Mouse (Mus musculus) liver, embryonic 12.5 days (tissue): ENCODE measurements around the gene Sgsm1. TPM values are rescaled to one million over a fixed set of nuclear protein-coding genes. Genes with fewer than 3 reads are reported as not detected.
A peak's percentile ranks its signal among the peaks of the same experiment; 100 is the strongest.

Experiments
- ATAC-seq: fragments of 200-750 bp; cut with Nextera tagmentation; 2 replicates; pipeline ENCODE4 v1.8.0; 2017; ENCODE audit warnings: moderate number of reproducible peaks, mild to moderate bottlenecking, moderate library complexity
- H3K27ac ChIP-seq: fragments of 300-500 bp; sonication (generic); 2 replicates; pipeline ENCODE4 v1.5.1; 2016; ENCODE audit warnings: mild to moderate bottlenecking
- H3K27me3 ChIP-seq: fragments of 300-500 bp; sonication (generic); replicated peaks from 2 replicates; pipeline ENCODE4 v1.6.1; 2016; ENCODE audit warnings: mild to moderate bottlenecking, moderate library complexity
- H3K36me3 ChIP-seq: fragments of 300-500 bp; sonication (generic); 2 replicates; pipeline ENCODE4 v1.6.1; 2016; ENCODE audit warnings: mild to moderate bottlenecking, moderate library complexity
- H3K4me1 ChIP-seq: fragments of 300-500 bp; sonication (generic); 2 replicates; pipeline ENCODE4 v1.6.1; 2016
- H3K4me2 ChIP-seq: fragments of 300-500 bp; sonication (generic); 2 replicates; pipeline ENCODE4 v1.6.1; 2016; ENCODE audit warnings: mild to moderate bottlenecking, moderate library complexity
- H3K4me3 ChIP-seq: fragments of 300-500 bp; sonication (generic); 2 replicates; pipeline ENCODE4 v1.5.1; 2016; ENCODE audit warnings: mild to moderate bottlenecking, moderate library complexity
- H3K9ac ChIP-seq: fragments of 300-500 bp; sonication (generic); 2 replicates; pipeline ENCODE4 v1.6.1; 2016; ENCODE audit warnings: mild to moderate bottlenecking, moderate library complexity
- H3K9me3 ChIP-seq: fragments of 300-500 bp; sonication (generic); replicated peaks from 2 replicates; pipeline ENCODE4 v1.6.1; 2016; ENCODE audit warnings: mild to moderate bottlenecking, moderate library complexity
- WGBS: fragments of 180-500 bp; shearing (Covaris S2); methylation state at CpG from one replicate; pipeline ENCODE4 v1.1.7; 2016; ENCODE audit not compliant: insufficient replicate concordance; 5-methylcytosine and 5-hydroxymethylcytosine counted together
- polyA plus RNA-seq: library from polyadenylated mRNA; unstranded; fragments of >200 nt; fragmentation: Nextera tagmentation; extraction: Ambion mirVana; gene quantifications from 2 replicates; pipeline ENCODE4 v1.2.1, GENCODE M21; 2016

Gene Sgsm1
- polyA plus RNA-seq, 1 experiment from 2014 or later = 2.9 TPM

GRCm38 (mm10) chr5:113291125-113291524, 19.5 kb downstream of the Sgsm1 start:
- Histone ChIP-seq H3K4me2 (no peak overlapping the region), H3K36me3 (no peaks in the 10 kb centered on the region), H3K4me3 (no peak overlapping the region), H3K27ac (no peak overlapping the region), H3K9me3 (no peaks in the 10 kb centered on the region), H3K9ac (no peak overlapping the region), H3K27me3 (peaks cover 41% of the 10 kb centered on the region), H3K4me1 (no peaks in the 10 kb centered on the region)
- ATAC-seq = no peak
- WGBS = 52% methylated on average over 4 of the region's 4 CpGs

- Histone ChIP-seq H3K27me3 (peaks cover 51% of the 10 kb centered on the region), H3K4me3 (no peak overlapping the region), H3K9ac (no peak overlapping the region), H3K4me2 (no peak overlapping the region), H3K27ac (no peak overlapping the region), H3K36me3 (no peaks in the 10 kb centered on the region), H3K9me3 (no peaks in the 10 kb centered on the region), H3K4me1 (no peaks in the 10 kb centered on the region)
- 33% methylated on average over 14 of the region's 14 CpGs for WGBS
- ATAC-seq = no peak
Measured at GRCm38 (mm10) chr5:113290149-113290548, 20.4 kb downstream of the Sgsm1 start.

DNA sequence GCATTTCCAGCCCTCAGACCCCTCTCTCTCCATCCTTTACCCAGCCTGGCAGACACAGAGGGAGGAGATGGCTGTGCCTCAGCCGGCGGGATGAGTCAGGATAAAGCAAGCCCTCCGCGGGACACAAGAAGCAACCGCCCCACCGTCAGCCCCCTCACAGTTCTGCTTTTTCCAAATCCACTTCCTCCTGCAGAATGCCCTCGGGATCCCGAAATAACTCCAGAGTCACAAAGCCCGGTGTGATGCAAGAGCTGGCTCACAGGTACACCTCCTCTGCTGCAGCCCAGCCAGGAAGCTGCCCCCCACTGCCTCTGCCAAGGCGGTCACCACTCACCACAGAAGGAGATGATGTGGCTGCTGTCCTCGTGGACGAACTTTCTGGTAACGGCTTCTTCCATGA, 22.1 kb downstream of the Sgsm1 start:
- H3K4me3 ChIP-seq = no peak overlapping the region
- no peak overlapping the region for H3K4me2 ChIP-seq
- H3K36me3 ChIP-seq = no peaks in the 10 kb centered on the region
- no peak overlapping the region for H3K27ac ChIP-seq
- no peak for ATAC-seq
- no peak overlapping the region for H3K9ac ChIP-seq
- H3K4me1 ChIP-seq = no peaks in the 10 kb centered on the region
- 31% methylated on average over 13 of the region's 13 CpGs for WGBS
- no peaks in the 10 kb centered on the region for H3K9me3 ChIP-seq
- peaks cover 55% of the 10 kb centered on the region for H3K27me3 ChIP-seq

GRCm38 (mm10) chr5:113287762-113288161, 22.8 kb downstream of the Sgsm1 start:
- Histone ChIP-seq H3K4me2 (no peak overlapping the region), H3K4me3 (no peak overlapping the region), H3K36me3 (no peaks in the 10 kb centered on the region), H3K9me3 (no peaks in the 10 kb centered on the region), H3K27me3 (peaks cover 55% of the 10 kb centered on the region), H3K27ac (no peak overlapping the region), H3K4me1 (no peaks in the 10 kb centered on the region), H3K9ac (no peak overlapping the region)
- ATAC-seq = no peak
- 41% methylated on average over 5 of the region's 5 CpGs for WGBS

DNA sequence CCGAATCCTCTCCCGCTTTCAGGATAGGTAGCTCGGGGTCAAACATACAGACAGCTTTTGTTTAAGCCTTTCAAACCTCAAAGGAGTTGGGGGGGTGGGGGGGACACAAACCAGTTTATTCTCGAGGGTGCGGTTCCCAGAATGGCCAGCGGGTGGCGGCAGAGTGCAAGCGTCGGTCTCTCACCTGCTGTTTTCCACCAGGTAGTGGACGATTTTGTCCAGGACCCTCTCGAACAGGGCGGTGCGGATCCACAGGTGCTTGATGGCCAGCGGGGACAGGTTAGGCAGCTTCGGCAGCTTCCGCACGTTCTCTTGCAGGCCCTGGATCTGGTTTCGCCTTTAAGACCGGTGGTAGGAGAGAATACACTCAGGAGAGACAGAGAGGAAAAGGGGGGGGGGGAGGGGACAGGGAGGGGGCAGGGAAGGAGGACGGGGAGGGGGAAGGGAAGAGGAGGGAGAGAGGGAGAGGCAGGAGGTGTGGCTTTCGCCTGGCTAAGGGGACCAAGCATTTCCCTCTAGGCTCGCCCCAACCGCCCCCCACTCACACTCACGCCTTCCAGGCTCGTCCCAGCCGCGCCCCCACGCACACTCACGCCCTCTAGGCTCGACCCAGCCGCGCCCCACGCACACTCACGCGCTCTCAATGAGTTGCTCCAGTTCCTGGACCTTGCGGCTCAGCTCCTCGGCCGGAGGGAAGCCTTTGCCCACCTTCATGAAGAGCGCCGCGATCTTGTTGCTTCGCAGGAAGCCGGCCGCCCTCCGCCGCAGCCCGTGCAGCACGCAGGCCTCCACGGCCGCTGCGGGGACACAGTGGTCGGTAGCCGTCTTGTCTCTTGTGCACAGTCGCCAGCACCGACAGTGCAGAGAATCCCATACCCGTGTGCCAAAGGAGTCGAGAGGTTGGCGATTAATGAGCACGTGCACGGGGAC, 23.7 kb downstream of the Sgsm1 start:
- no peaks in the 10 kb centered on the region for H3K4me1 ChIP-seq
- peaks cover 55% of the 10 kb centered on the region for H3K27me3 ChIP-seq
- no peak overlapping the region for H3K27ac ChIP-seq
- ATAC-seq = no peak
- H3K9me3 ChIP-seq = no peaks in the 10 kb centered on the region
- H3K9ac ChIP-seq = no peak overlapping the region
- H3K4me3 ChIP-seq = no peak overlapping the region
- H3K4me2 ChIP-seq = peak overlapping the region; percentile 28; the same call in 1 of the 2 replicates
- no peaks in the 10 kb centered on the region for H3K36me3 ChIP-seq
- 8% methylated on average over 53 of the region's 60 CpGs for WGBS

GRCm38 (mm10) chr5:113286048-113286447, 24.5 kb downstream of the Sgsm1 start:
- WGBS = 64% methylated on average over 11 of the region's 11 CpGs
- H3K4me2 ChIP-seq = no peak overlapping the region
- peaks cover 55% of the 10 kb centered on the region for H3K27me3 ChIP-seq
- ATAC-seq = no peak
- H3K9ac ChIP-seq = no peak overlapping the region
- no peak overlapping the region for H3K4me3 ChIP-seq
- H3K9me3 ChIP-seq = no peaks in the 10 kb centered on the region
- no peak overlapping the region for H3K27ac ChIP-seq
- H3K36me3 ChIP-seq = no peaks in the 10 kb centered on the region
- H3K4me1 ChIP-seq = no peaks in the 10 kb centered on the region

DNA sequence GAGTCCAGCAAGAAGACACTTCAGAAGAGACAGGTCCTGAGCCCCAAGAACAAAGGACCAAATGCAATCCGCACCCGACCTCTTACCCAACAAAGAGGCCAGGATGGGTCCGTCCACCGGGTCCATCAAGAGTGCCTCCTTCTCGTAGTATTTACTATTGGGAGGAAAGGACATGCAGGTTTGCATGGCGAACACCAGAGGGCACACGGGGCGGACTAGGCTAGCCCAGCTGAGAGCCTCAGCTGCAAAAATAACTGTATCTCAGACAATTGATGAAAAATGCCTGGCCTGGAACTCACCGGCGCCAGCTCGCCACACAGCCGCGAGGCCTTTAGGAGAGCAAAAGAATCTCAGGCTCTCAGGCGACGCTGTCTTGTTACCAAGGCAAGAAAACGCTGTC, 25.0 kb downstream of the Sgsm1 start:
- peaks cover 55% of the 10 kb centered on the region for H3K27me3 ChIP-seq
- H3K4me2 ChIP-seq = no peak overlapping the region
- ATAC-seq = no peak
- no peak overlapping the region for H3K9ac ChIP-seq
- 47% methylated on average over 16 of the region's 16 CpGs for WGBS
- no peak overlapping the region for H3K4me3 ChIP-seq
- no peaks in the 10 kb centered on the region for H3K4me1 ChIP-seq
- no peaks in the 10 kb centered on the region for H3K36me3 ChIP-seq
- H3K9me3 ChIP-seq = no peaks in the 10 kb centered on the region
- H3K27ac ChIP-seq = no peak overlapping the region

GRCm38 (mm10) chr5:113283726-113284125, 26.9 kb downstream of the Sgsm1 start:
- no peaks in the 10 kb centered on the region for H3K4me1 ChIP-seq
- 26% methylated on average over 2 of the region's 2 CpGs for WGBS
- H3K9ac ChIP-seq = no peak overlapping the region
- peaks cover 40% of the 10 kb centered on the region for H3K27me3 ChIP-seq
- no peak for ATAC-seq
- H3K4me2 ChIP-seq = no peak overlapping the region
- no peak overlapping the region for H3K27ac ChIP-seq
- no peaks in the 10 kb centered on the region for H3K9me3 ChIP-seq
- no peaks in the 10 kb centered on the region for H3K36me3 ChIP-seq
- H3K4me3 ChIP-seq = no peak overlapping the region

GRCm38 (mm10) chr5:113281557-113281956, 29.0 kb downstream of the Sgsm1 start:
- H3K27ac ChIP-seq = no peak overlapping the region
- H3K4me3 ChIP-seq = no peak overlapping the region
- no peaks in the 10 kb centered on the region for H3K4me1 ChIP-seq
- H3K27me3 ChIP-seq = peaks cover 18% of the 10 kb centered on the region
- no peak overlapping the region for H3K9ac ChIP-seq
- no peak for ATAC-seq
- H3K4me2 ChIP-seq = no peak overlapping the region
- H3K9me3 ChIP-seq = no peaks in the 10 kb centered on the region
- 65% methylated on average over 7 of the region's 7 CpGs for WGBS
- H3K36me3 ChIP-seq = no peaks in the 10 kb centered on the region

GRCm38 (mm10) chr5:113280138-113280856, 30.3 kb downstream of the Sgsm1 start:
- no peaks in the 10 kb centered on the region for H3K4me1 ChIP-seq
- ATAC-seq = peak; percentile 51
- no peak overlapping the region for H3K27ac ChIP-seq
- peak overlapping the region; percentile 28 for H3K4me3 ChIP-seq
- H3K4me2 ChIP-seq = peak overlapping the region; percentile 28
- 24% methylated on average over 15 of the region's 15 CpGs for WGBS
- H3K9me3 ChIP-seq = no peaks in the 10 kb centered on the region
- H3K36me3 ChIP-seq = no peaks in the 10 kb centered on the region
- no peak overlapping the region for H3K9ac ChIP-seq
- H3K27me3 ChIP-seq = peaks cover 6% of the 10 kb centered on the region; the same call in 1 of the 2 replicates

GRCm38 (mm10) chr5:113275839-113276238, 34.7 kb downstream of the Sgsm1 start:
- 0 out of 2 replicates have a peak, but pooled peaks cover 2% of the 10 kb centered on the region for H3K36me3 ChIP-seq
- no peak overlapping the region for H3K27ac ChIP-seq
- ATAC-seq = 0 out of 2 replicates have a peak, but pooled peaks have one; percentile 6
- H3K4me2 ChIP-seq = no peak overlapping the region
- no peaks in the 10 kb centered on the region for H3K4me1 ChIP-seq
- WGBS = 52% methylated on average over 10 of the region's 10 CpGs
- H3K27me3 ChIP-seq = no peaks in the 10 kb centered on the region
- no peaks in the 10 kb centered on the region for H3K9me3 ChIP-seq
- no peak overlapping the region for H3K9ac ChIP-seq
- H3K4me3 ChIP-seq = no peak overlapping the region

DNA sequence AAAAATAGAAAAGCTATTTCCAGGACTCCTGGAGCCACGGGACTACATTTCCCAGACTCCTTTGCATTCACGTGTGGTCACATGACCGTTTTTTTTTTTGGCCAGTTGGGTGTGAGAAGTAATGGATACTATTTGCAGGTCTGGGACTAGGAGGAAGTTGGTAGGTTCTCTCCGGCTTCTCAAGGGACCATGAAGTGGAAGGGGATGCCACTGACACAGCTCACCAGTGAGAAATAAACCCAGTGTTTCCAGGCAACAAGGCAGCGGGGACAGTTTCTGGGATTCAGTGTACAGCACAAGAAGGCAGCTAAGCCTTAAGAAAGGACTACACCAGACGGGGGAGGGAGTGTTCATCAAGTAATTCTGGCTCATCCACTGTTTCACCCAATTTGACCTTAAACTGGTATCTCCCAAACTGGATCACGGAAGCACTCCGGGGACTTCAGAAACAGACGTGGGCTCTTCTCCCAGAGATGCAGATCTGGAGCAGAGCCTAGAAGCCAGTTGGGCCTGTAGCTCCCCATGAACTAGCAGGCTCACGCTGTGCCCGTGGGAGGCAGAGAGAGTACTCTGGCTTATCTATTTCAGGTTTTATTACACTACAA, 39.3 kb downstream of the Sgsm1 start:
- whole genome bisulfite sequencing = 52% methylated on average over 11 of the region's 11 CpGs
- Histone ChIP-seq H3K27ac (no peak overlapping the region), H3K36me3 (0 out of 2 replicates have a peak, but pooled peaks cover 2% of the 10 kb centered on the region), H3K4me2 (no peak overlapping the region), H3K4me1 (no peaks in the 10 kb centered on the region), H3K4me3 (no peak overlapping the region), H3K9ac (no peak overlapping the region), H3K9me3 (0 out of 2 replicates have a peak, but pooled peaks cover 3% of the 10 kb centered on the region), H3K27me3 (no peaks in the 10 kb centered on the region)
- ATAC-seq = no peak
